Mouse (Mus musculus) heart, postnatal 10 days (tissue): ENCODE data around the gene Mettl14. TPM values are rescaled to one million over a fixed set of nuclear protein-coding genes. Genes with fewer than 3 reads are reported as not detected.
A peak's percentile ranks its signal among the peaks of the same experiment; 100 is the strongest.
"Not testable (repeated sequence)": the region's sequence is repeated elsewhere in the genome, so short reads cannot be mapped to it uniquely, and the experiment has no call there.

Source experiments
- DNase-seq, 2 experiments: peaks; one replicate each; pipeline ENCODE4 v3.0.0; 2021
- intact Hi-C: fragments of 180-260 bp; cut with DNase I; formaldehyde crosslinking; loops from one replicate; pipeline ENCODE4 v1.15.1; 2025
- total RNA-seq, 2 experiments: library from RNA; stranded (reverse); gene quantifications; 2 replicates each; pipeline ENCODE4 v1.2.3; 2021

Mettl14 gene
- 10 to 100 TPM; 10.8 to 16.7 TPM for total RNA-seq

DNA sequence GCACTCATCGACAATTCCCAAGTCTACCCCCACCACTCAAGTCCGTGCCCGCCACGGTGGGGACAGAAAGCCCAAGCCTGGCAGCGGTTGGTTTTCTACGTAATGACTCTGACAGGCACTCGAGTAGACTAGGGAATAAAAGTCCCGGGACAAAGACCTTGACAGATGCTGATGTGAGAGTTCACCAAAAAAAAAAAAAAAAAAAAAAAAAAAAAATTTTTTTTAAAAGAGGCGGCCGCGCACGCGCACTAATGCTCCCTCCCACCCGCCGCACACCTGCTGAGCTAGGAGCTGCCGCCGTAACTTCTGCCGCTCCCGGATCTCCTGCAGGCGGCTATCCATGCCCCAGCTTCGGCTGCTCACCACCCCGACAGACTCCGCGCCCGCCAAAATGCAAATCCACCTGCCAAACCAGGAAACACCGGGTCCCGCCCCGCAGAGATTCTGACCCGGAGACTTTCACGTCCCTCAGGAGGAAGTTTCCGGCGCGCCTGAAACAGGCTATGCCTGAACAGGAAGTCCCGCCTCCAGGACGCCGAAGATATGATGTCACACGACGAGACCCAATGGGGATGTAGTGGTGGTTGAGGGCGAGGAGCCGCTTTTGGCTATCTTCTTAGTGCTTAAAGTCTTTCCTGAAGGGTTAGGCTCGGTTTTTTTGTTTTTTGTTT lies at the start of gene Mettl14:
Gene Mettl14 (minus strand): TSS at position 623 of the 671 bp plus-strand sequence.
- intact Hi-C loops: no loop called here

DNA sequence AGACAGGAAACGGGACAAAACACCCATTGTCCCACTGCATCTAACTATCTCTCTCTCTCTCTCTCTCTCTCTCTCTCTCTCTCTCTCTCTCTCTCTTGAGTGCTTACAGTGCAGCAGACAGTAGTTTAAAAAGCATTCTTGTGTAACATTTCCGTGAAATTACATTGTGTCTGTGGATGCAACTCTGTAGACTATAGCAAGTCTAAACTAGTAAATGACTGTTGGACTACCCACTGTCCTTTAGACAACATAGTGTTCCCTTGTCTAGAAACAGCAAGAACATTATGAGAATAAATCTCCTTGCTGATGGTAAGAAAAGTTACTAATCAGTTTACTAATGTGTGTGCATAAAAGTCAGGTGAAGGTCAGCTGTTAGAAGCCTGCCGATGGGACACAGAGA lies 47.5 kb upstream of the Mettl14 start:
- intact Hi-C loops: no loop called here

More for the DNA sequence above, at the start of gene Mettl14:
- DNase-seq: peak; percentile 98 to 99

DNA sequence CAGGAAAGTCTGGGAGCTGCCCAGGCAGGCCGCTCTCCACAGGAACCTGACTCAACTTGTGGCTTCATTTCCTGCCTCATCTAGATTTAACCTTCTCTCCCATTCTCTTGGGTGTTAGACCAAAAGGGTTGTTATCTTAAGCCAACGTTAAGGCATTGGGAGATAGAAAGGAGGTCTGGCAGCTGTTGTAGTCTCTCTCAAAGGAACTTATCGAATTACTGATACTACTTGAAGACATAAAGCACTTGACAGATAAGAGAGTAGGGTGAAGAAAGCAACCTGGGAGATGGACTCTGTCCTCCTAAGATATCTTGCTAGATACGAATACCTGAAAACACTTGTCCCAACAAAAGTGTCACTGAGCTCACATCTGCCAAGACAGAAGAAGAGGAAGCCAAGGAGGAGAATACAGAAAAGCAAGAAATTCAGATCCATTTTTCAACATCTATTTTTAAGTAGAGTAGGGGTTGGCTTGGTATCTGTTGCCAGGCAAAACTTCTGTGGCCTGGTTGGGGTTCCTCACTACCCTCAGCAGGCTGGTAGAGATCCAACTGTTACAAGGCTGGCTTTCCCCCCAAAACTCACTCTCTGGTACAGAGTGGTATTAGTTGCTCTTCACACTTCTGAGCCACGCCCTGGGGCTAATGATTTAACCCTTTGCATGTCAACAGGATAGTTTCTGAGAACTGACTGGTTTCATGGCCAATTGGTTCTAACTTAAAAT lies 46.2 kb upstream of the Mettl14 start:
- intact Hi-C loops: no loop called here
- DNase-seq: no peak

More for the DNA sequence above, 47.5 kb upstream of the Mettl14 start:
- DNase-seq: no peak

DNA sequence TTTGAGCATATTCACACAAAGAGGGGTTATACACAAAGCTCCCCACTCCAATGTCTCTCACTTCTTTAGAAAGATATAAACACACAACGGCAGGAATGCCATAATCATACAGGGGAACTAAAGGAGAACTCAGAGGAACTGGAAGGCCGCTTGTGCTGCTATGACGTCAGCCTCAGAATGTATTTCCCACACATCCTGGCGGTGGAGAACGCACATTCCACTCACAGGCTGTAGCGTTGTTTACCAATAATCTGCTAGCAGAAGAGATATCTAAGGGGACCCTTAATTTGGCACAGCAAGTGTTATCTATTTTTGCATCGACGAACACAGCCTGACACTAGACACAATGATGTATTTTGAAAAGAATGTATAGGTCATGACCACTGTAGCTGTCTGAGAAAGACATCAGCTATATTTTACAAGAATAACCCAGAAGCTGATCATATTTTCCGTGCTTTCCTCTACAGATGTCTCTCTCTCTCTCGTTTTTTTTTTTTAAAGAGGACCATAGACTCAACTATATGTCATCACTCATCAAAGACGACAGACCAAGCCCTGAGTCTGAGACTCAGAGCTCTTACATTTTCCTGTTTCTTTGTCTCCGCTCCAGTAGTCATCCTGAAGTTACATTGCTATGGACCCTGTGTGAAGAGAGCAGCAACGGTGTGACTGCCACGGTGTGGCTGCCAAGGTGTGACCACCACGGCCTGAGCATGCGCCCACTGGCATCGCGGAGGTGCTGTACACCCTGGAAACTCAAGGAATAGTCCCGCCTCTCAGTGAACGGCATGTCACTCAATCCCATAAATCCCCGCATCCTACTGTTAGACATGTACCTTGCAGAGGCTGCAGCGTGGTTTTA lies 43.9 kb upstream of the Mettl14 start:
- DNase-seq: no peak
- intact Hi-C loops: no loop called here

DNA sequence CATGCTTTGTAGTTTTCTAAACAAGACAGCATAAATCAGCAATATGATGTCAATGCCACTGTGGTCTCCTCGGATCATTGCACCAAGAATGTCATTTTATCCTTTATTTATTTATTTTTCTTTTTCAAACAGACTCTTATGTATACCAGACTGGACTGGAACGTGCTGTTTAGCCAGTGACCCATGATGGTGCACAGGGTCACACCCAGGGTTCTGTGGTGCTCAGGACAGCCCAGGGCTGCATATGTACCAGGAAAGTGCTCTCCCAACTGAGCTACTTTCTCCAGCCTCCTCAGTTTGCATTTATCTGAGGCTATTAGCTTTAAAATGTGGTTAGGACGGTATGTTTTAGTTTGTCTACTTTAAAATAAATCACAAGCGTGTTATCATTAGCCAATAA lies 42.1 kb upstream of the Mettl14 start:
- no peak for DNase-seq
- intact Hi-C loops: no loop called here

DNA sequence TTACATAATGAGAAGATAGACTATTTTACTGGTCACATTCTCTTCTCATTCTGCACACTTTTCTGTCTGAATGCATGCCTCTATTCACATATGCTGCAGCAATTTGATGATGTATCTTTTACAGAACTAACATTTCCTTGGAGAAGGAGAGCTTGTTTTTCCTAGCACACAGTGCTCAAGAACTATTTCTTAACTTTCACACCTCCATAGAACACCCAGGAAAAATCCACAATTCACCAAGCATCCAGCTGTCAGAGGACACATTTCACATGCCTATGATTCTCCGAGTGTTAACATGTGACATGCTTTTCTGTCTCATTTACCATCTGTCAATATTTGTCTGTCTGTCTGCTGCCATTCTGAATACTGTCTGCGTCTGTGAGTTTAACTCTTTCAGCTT lies 39.7 kb upstream of the Mettl14 start:
- intact Hi-C loops: no loop called here
- DNase-seq: no peak

DNA sequence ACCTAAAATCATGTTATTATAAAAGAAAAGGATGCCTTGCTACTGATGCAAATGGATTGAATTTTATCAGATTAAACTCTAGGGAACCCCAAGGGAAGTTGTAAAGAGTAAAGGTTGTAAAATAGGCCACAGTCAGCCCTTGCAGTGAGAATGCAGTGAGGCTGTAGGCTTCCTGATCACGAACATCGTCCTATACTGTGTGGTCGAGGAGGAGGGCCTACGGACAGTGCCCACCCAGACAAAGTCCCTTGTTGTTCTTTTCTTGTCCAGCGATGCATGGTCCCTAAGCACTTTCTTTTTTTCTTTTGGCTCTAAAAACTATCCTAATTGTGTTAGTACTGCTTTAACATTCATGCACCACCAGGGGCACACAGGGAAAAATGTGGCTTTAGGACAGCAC lies 27.3 kb upstream of the Mettl14 start:
- intact Hi-C loops: no loop called here
- DNase-seq: no peak

DNA sequence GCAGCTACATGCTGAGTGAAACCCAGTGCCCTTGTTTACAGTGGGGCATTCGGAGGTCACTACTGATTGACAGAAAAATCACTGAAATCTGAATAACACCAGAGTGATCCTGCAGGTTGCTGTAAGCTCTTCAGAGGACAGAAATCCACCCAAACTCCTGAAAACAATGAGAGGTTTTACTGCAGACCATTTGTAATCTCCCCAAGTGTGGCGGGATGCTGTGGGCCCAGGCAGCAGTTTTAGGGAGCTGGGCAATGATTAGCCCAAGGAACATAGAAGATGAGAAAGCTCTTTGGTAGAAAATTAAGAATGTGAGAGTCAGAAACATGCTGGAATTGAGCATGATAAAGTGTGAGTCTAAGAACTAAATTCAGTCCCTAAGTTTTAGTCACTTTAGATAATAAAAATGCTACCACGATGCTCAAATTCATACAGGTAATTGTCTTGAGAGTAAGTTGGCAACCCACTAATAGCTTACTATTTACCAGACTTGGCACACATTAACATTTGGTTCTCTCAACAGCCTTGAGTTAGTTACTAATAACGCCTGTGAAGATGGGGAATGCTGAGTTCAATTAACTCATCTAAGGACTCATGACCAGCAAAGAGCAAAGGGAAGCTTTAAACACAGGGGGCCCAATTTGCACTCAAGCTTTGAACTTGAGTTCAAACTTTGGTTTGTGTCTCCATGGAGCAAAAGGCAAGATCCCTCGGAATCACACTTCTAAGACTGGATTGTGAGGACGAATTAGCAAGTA lies 26.1 kb upstream of the Mettl14 start:
- DNase-seq: no peak
- intact Hi-C loops: no loop called here

DNA sequence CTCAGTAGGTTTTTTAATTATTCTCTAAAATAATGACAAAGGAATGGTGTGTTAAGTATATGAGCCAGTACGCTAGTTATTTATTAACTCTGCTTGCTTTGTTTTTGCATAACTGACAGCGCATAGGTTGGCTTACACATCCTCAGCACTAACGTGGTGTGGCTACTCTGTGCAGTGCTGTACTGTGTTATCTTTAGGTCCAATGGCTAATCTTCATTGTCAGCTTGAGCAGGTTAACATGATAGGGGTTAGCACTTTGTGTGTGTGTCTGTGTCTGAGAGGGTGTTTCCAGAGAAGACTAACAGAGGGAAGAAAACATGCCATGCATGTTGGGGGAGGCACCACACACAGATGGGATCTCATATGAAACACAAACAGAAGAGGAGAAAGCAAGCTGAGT lies 19.0 kb upstream of the Mettl14 start:
- no peak for DNase-seq
- intact Hi-C loops: no loop called here

DNA sequence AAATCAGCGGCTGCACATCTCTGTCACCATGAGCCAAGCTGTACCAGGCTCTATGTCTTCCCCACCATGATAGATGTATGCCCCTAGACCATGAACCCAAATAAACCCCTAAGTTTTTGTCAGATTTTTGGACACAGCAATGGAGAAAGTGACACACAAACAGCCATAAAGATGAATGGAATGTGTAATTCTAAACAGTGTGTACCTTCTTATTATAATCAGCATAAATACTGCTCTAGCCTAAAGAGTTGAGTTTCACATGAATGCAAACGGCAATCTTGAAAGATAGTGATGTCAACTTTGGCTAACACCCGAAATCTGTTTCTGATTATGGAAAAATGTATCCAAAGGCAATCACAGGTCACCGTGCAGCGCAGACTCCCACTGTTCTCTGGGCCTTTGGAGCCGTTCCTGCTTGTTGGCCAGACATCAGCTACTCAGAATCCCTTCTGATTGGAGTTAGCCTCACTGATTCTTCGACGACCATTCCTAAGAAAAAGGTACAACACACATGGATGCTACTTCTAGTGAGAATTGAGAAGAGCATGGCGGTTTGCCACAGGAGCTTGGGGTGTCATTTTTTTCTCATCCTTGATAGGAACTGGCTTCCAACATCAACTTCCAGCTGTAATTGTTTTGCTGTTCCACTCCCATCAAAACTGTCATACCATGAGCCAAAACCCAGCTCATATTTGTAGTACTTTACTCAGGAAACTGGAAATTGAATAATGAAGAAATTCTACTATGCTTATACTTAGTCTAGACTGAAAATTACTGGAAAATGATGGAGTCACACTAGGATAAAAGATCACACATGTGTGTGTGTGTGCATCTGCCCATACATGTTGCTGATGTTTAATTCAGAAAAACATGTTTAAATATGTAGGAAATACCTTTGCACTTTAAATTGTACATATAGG lies 11.9 kb upstream of the Mettl14 start:
- DNase-seq: peak; percentile 11 to 16
- intact Hi-C loops: no loop called here

DNA sequence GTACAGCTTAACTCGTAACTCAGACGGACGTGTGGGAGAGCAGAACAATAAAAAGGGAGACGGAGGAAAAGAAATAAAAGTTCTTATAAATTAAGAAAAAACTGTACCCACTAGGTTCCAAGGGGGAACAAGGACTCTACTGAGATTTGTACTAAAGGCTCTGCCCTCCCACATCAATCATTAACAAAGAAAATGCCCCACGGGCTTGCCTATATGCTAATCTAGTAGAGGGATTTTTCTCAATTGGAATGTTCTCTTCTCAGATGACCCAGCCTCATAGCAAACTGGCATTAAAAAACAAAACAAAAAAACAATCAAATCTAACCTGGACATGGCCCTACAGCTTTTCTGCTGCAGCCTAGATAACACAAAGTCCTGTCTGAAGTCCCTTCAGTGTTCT lies 9.7 kb upstream of the Mettl14 start:
- DNase-seq: no peak
- intact Hi-C loops: no loop called here

DNA sequence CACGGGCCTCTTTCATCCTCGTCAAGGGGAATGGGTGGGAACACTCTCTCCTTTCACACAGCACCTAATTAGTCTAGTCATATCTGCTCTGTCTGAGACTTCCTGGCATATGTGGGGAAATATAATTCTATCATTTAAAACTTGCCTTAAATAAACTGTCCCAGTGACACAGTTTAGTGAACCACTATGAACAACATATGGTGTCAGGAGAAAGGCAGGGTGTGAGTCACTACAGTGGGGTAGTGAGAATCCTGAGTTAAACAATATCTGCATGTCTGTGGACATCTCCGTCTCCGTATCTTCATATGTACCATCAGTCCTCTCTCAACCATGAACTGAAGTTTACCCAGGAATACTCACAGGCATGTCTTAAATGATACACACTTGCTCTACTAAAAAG lies 5.3 kb upstream of the Mettl14 start:
- intact Hi-C loops: no loop called here
- DNase-seq: no peak

DNA sequence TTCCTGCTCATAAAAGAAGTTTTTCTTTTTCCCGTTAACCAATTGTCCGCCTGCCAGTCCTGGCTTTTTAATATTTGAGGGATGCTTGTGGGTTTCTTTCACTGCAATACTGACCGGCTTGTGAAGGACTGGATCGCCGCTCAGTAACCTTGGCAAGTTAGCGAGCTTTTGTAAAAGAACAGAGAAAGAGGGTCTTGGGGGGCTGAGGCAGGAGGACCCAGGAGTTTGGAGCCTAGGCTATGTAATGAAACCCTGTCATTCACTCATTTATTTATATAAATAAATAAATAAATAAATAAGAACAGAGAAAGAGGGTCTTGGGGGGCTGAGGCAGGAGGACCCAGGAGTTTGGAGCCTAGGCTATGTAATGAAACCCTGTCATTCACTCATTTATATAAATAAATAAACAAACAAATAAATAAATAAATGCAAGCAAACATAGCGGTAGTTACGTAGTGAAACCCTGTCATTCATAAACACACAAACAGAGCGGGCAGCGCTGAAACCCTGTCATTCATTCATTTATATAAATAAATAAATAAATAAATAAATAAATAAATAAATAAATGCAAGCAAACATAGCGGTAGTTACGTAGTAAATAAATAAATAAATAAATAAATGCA lies 361 bp upstream of the Mettl14 start:
- DNase-seq, intact Hi-C loops: not testable (repeated sequence)

DNA sequence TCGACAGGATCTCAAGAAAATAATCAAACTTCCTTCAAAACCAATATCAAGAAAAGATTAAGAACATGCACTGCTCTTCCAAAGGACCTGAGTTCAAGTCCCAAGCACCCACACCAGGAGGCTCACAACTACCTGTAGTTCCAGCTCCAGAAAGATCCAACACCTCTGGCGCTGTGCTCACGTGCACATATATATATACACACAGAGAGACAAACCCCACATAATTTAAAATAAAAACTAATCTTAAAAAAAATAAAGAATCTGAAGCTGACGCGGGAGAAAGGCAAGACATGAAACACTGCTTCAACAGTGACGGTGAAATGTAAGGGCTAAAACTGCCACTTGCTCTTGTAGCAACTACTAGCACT lies 806 bp downstream of the Mettl14 start:
- intact Hi-C loops: no loop called here
- no peak for DNase-seq

DNA sequence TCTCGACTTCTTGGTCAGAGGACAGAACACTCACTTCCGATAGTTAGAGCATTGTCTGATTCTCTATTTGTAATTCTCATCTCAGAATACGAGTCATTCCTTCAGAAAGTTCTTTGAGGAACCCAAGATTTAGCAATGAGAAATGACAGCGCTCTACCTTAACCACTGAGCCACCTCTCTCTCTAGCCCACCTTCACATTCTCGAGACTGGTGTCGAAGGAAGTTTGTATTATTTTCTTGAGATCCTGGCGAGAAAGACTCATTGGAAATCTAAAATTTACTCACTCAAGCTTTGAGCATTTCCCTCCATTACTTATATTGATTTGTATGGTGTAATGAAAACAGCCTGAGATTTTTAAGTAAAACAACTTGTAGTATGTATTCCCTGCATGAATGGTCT lies 1.5 kb downstream of the Mettl14 start:
- intact Hi-C loops: no loop called here
- DNase-seq: no peak

DNA sequence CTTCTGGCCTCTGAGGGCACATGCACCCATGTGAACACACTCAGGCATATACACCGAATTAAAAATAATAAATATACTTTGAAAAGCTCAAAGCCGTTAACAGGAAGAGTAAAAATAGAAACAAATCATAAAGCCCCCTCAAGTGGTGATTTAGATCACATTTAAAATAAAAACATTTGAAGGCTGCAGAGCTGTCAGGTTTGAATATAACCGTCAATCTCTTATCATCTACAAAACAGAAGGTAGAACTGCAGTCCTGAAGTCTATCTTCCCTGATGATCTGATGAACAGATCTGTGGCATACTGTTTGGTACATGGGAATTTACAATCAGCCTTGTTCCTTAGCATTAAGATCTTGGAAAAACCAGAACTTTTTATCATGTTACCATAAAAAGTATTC lies 9.3 kb downstream of the Mettl14 start:
- DNase-seq: no peak
- intact Hi-C loops: no loop called here

DNA sequence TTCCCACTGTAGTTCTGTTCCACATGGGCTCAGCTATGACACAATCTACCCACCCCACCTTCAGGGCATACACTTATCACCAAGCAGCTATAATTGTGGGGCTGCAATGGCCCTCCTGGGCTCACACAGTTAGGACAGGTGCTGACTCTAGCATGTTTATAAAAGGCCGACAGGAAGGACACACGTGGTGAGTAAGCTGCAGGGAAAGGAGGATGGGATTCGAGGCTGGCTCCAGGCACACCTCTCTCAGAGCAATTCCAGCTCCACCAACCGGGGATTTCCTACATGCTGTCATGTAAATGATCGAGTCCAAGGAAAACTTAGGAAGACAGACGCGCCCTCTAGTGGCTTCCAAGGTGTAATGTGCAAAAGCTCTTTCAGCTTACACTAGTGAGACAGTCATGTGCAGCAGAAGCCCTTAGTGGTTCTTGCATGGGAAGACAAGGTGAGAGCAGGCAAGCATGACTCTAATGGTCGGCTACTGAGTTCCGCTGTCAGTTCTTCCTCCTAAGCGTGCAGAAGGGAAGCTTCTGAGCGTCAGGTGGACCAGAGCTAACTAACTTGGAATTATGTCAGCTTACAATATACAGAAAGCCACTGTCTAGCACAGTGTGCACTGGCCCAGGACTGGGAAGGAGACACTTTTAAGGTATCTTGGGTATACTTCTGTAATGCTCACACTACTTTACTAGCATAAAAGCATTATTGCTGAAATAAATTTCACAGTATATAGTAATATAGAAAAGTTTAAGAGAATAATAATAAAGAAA lies 14.0 kb downstream of the Mettl14 start:
- DNase-seq: peak; percentile 84 to 88
- intact Hi-C loops: loop anchor here (5.0 kb wide), 2 partner anchors 140 to 205 kb away; no protein-coding TSS in a partner anchor

DNA sequence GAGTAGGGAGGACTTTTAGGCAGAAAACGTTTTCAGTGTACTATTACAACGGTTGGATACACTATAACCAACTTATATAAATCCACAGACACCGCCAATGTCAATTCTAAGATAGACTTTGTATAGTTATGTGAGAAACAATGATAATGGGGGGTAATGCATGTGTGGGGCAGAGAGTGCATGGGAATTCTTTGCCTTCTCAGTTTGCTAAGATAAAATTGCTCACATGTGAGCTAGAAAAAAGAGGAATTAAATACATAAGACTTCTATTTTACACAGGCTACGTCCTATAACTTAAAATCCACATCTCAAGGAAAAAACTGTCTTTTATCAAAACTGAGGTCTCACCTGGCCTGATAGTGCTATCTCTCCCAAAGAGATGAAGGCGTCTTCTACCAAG lies 15.0 kb downstream of the Mettl14 start:
- DNase-seq: no peak
- intact Hi-C loops: loop anchor here (5.0 kb wide), 2 partner anchors 139 to 204 kb away; no protein-coding TSS in a partner anchor
